Mouse (Mus musculus) splenic B cell, adult 2 months (primary cell): ENCODE measurements around the gene Gtf3c1.

Experiments used
- DNase-seq: peaks from one replicate; pipeline ENCODE4 v3.0.0-alpha.2; 2011; ENCODE audit warnings: low read depth, low spot score
- H3K27me3 ChIP-seq: 2 replicates; pipeline ENCODE4 v1.6.1; 2012; ENCODE audit warnings: mild to moderate bottlenecking, low read length, moderate library complexity, mixed read lengths; ENCODE audit not compliant: control insufficient read depth, poor library complexity, insufficient read depth, severe bottlenecking
- H3K36me3 ChIP-seq: 2 replicates; pipeline ENCODE4 v1.6.1; 2012; ENCODE audit warnings: mild to moderate bottlenecking, low read length, moderate library complexity, mixed read lengths; ENCODE audit not compliant: control insufficient read depth, poor library complexity, insufficient read depth, severe bottlenecking

The Gtf3c1 gene

GRCm38 (mm10) chr7:125670865-125671264 is 36.7 kb downstream of the Gtf3c1 start:
- Histone ChIP-seq H3K36me3 (peaks cover 20% of the 10 kb centered on the region), H3K27me3 (no peaks in the 10 kb centered on the region)
- no peak for DNase-seq

DNA sequence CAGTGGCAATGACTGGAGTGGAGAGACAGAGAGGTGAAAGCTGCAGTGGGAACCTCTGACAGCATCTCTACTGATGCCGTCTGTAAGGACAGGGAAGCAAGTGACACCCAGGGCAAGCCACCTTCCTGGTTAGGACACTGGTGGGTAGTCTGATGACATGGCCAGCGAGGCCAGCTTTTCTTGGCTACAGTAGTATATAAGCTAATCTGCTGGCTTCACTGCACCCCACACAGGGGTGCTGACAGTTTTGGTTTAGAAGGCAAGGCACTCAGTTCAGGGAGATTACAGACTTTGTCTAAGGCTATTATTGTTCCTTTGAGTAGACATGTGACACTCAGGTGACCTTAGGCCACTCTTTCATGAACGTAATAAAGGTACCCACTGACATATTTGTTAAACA is 43.9 kb downstream of the Gtf3c1 start:
- DNase-seq = no peak
- Histone ChIP-seq H3K36me3 (peaks cover 10% of the 10 kb centered on the region), H3K27me3 (no peaks in the 10 kb centered on the region)

DNA sequence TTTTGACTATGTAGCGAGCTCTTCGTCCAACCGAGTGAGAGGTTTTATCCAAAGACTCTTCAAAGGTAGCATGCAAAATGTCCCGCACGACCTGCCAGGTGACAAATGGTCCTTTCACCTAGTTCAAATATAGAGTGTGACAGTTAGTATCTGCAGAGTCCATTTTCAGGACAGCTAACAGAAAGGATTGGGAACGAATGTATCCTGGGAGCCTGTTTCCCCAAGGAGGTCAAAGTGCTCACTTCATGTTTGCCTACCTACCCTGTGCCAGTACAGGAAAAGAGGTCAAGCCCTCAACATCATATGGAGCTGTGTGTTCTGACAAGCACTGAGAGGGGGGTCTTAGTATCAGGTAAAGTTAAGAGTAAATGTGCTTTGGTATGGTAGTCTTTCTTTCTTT is 50.1 kb downstream of the Gtf3c1 start:
- Histone ChIP-seq H3K36me3 (peaks cover 14% of the 10 kb centered on the region), H3K27me3 (no peaks in the 10 kb centered on the region)
- DNase-seq = no peak

GRCm38 (mm10) chr7:125649013-125649412 is 58.6 kb downstream of the Gtf3c1 start:
- H3K27me3 ChIP-seq = no peaks in the 10 kb centered on the region
- H3K36me3 ChIP-seq = peaks cover 14% of the 10 kb centered on the region
- no peak for DNase-seq

- no peaks in the 10 kb centered on the region for H3K27me3 ChIP-seq
- H3K36me3 ChIP-seq = peaks cover 18% of the 10 kb centered on the region
- DNase-seq = no peak
These were observed 62.2 kb downstream of the Gtf3c1 start for GRCm38 (mm10) chr7:125645413-125645812.

DNA sequence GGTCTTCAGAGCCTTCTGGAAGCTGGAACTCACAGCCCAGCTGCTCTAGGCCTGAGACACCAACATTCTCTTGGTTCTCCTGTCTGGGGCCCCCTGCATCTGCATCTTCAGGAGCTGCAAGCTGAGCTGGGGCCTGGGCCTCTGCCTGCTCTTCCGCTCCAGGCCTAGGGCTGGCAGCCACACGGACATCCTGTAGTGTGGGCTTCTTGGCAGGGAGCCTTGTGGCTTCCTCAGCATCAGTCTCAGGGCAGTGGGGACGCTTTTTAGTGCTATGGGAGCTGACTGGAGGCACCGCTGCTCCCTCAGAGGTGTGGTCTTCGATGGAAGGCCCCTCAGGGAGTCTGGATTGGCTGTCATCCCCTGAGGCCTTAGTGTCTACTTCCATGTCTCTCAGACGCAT is 63.7 kb downstream of the Gtf3c1 start:
- Histone ChIP-seq H3K27me3 (no peaks in the 10 kb centered on the region), H3K36me3 (peaks cover 18% of the 10 kb centered on the region)
- no peak for DNase-seq

- peaks cover 8% of the 10 kb centered on the region; the same call in 1 of the 2 replicates for H3K36me3 ChIP-seq
- DNase-seq = peak; percentile 95
These were observed 68.7 kb downstream of the Gtf3c1 start for GRCm38 (mm10) chr7:125638870-125639386.

DNA sequence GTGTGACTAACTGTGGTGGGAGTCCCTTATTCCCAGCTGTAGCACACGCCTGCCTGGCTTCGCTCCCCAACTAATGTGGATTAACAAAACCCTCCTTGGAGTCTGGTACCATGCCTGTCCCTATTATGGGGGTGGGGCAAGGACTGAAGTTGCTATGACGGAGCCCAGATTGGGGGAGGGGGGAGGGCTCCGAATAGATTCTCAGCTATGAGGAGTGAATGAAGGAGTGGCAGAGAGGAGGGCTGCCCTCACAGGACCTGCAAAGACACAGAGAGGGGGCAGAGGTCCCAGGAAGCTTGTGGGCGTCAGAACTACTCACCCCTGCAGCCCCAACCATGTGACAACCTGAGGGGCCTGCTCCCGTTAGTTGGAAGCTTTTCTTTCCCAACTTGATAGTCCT is 69.2 kb downstream of the Gtf3c1 start:
- Histone ChIP-seq H3K27me3 (no peaks in the 10 kb centered on the region), H3K36me3 (peaks cover 5% of the 10 kb centered on the region; the same call in 1 of the 2 replicates)
- DNase-seq = no peak

More at GRCm38 (mm10) chr7:125638870-125639386, 68.7 kb downstream of the Gtf3c1 start:
- H3K27me3 ChIP-seq = no peaks in the 10 kb centered on the region

DNA sequence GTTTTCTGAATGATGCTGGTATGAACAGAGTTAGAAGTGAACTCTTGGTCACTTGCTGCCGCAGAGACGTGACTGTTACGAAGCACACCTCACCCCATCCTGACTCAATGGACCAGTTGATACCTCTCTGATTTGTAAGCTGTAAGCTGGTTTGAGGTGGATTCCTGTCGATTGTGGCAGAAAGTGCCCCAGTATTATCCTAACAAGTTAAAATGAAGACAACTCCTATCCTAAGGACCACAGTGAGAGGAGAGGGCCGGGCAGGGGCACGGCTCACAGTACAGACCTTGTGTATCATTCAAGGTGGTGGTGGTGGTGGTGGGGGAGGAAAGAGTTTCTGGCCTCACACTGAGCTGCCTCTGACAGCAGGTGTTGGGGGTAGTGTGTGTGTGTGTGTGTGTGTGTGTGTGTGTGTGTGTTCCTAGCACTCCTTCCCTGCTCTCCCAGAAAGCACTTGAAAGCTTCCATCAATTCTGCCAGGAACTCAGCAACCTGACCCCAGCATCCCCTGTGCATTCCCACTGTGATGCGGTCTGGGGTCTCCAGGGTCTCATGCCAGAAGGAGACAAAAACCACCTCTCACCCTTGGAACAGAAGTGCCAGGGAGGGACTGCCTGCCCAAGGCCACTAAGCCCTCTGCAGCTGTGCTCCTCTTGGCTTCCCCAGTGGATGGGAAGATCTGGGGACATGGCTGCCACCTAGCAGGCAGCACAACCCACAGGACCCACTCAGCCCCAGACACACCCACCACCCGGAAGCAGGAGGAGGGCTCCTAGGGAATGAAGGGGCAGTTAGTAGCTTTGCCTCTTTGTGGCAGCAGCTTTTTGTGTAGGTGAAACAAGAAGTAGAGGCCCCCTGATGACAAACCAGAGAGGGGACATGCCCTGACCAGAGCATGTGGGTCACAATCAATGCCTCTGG is 70.1 kb downstream of the Gtf3c1 start:
- peaks cover 9% of the 10 kb centered on the region; the same call in 1 of the 2 replicates for H3K36me3 ChIP-seq
- no peaks in the 10 kb centered on the region for H3K27me3 ChIP-seq
- DNase-seq = peak; percentile 43

DNA sequence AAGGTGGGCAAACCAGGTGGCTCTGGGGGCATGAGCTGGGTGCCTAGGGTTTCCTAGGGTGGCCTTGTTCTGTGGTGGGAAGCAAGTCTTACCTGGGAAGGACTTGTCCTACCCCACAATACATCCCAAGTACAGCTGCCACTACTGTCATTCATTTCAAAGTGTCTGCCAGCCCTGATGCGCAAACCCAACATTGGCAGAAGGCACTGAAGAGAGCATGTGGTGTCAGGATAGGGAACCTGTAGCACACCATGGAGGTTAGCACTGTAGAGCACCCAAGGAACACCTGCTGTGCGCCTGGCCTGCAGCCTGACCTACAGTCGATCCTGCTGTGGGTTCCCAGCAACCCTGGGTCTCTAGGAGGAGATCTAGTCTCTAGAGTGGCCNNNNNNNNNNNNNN is 76.6 kb downstream of the Gtf3c1 start:
- Histone ChIP-seq H3K27me3 (no peaks in the 10 kb centered on the region), H3K36me3 (peaks cover 48% of the 10 kb centered on the region)
- DNase-seq = no peak

DNA sequence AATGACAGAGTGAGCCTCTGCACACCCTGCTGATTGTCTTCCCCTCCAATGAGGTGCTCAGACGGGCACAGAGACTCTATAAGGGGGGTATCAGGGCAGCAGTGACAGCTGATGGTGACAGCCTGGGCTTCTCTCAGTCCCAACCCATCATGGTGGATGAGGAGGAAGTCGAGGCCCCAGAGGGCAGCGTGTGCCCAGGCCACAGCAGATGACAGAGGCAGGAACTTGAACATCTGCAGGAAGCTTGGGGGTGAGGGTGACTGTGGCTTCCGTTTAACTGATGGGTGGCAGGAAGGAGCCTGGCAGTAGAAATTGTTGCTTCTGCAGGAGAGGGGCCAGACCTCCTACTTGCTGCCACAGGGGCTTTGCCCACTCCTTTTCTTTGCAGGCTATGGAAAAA is 77.3 kb downstream of the Gtf3c1 start:
- DNase-seq = peak; percentile 89
- peaks cover 51% of the 10 kb centered on the region for H3K36me3 ChIP-seq

DNA sequence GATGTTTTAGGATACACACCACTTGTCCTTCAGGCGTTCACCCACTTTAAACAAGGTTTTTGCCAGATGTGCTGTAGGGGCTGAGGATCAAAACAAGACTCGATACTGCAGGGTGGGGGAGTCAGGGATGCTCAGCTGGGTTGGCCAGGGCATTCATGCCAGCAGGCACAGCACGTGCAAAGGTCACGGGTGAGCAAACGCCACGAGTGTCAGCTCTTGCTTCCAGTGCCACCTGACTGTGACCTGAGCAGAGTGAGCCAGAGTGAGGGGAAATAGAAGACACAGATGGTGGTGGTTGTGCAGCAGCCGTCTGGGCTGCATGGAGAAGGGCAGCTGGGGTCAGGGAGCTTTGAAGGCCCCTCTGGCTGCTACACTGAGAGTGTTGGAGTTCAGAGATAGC is 81.8 kb downstream of the Gtf3c1 start:
- peaks cover 41% of the 10 kb centered on the region for H3K36me3 ChIP-seq
- no peaks in the 10 kb centered on the region for H3K27me3 ChIP-seq
- DNase-seq = peak; percentile 83

More for the DNA sequence above, 77.3 kb downstream of the Gtf3c1 start:
- no peaks in the 10 kb centered on the region for H3K27me3 ChIP-seq

GRCm38 (mm10) chr7:125625219-125625618 is 82.4 kb downstream of the Gtf3c1 start:
- H3K27me3 ChIP-seq = no peaks in the 10 kb centered on the region
- peaks cover 38% of the 10 kb centered on the region for H3K36me3 ChIP-seq
- DNase-seq = peak; percentile 46

GRCm38 (mm10) chr7:125622741-125623685 is 84.6 kb downstream of the Gtf3c1 start:
- DNase-seq = no peak
- Histone ChIP-seq H3K36me3 (peaks cover 25% of the 10 kb centered on the region), H3K27me3 (no peaks in the 10 kb centered on the region)
